Mouse (Mus musculus) neural tube, embryonic 10.5 days (tissue): Measurements from ENCODE around the gene Ghitm.
"Not testable (repeated sequence)": the region's sequence is repeated elsewhere in the genome, so short reads cannot be mapped to it uniquely, and the experiment has no call there.

Source experiments
- DNase-seq: peaks from one replicate; pipeline ENCODE4 v3.0.0-alpha.2; 2017; ENCODE audit warnings: low spot score; ENCODE audit errors: extremely low spot score

Ghitm gene

DNA sequence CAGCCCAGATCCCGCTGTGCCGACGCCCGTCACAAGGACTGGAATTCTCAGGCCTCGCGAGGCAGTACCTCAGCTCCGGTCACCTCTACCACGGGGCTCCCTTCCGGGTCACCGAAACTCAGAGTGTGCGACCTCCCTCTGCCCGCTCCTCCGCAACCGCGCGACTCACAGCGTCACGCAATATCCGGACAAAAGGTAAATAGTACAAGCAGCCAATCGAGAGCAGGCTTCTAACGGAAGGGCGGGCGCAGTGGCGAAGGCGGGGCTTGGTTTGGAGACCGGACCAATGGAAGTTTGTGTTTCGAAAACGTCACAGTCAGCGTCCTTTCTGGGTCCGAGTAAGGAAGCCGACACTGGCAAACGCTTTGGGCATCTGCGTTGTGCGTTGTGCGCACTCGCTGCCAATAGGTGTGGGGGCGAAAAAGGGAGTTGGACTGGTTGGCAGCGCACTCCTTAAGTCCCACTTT, at the start of gene Ghitm:
Gene Ghitm, minus strand, starts transcription at position 146 of the 467 bp plus-strand sequence.
- peak; percentile 93 for DNase-seq

- no peak for DNase-seq
Measured at GRCm38 (mm10) chr14:37184871-37185270, 49.8 kb upstream of the Ghitm start.

GRCm38 (mm10) chr14:37174484-37174883, 39.4 kb upstream of the Ghitm start:
- DNase-seq, result no peak

- no peak for DNase-seq
Measured at GRCm38 (mm10) chr14:37165266-37165926, 30.3 kb upstream of the Ghitm start.

DNA sequence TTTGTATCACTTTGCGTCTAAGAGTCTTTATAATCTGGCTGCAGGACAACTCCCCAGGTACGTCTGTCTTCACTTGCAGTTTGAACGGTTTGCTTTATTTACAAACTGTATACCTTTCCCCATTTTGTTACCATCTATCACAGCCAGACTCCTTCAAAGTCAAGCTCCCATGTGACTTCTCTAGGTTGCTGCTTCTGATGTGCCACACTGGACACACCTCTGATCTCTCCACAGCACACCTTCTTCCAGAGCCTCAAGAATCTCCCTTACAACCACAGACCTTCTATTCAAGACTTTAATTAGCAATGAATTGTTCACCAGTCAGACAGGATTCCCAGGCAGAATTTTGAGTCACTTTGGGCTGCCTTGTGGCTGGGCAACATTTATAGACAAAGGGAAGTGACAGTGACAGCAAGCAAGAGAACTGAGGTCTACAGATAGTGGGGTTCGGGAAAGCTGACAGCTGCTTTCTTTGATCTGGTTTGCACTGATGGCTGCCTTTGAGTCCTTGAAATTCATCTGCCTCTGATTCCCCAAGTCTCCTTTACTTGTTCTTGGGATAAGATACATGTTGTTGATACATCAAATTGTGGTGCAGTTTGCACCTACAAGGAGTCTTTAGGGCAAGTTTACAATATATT, 29.4 kb upstream of the Ghitm start:
- DNase-seq, result no peak

DNA sequence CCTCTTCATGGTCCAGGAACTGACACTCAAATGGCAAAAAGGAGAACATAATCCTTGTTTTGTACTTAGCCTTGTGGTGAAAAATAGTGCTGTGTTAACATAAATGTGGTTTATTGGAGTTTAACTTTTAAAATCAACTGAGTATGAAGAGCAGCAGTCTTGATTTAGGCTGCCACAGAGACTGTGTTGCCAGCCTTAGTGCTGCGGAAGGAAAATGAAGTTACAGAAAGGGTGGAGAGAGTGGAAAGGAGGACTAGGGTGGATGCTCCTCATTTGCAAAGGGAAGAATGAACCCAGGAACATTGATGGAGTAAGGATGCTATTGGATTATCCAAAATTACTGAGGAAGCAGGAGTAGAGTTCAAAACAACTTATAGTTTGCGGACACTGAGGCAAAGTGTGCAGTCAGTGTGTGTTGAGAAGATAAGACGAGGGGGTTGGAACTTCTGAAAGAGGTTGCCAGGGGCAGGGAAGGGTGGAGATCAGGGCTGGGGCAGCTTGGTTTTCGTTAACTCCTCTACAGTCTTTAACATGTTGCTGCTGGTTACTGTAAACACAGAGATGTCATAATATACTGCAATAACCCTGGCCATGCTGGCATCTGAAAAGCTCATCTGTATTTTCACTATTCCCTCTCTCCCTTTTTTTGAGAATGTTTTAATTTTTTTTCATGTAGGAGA, 28.3 kb upstream of the Ghitm start:
- DNase-seq, result no peak

DNA sequence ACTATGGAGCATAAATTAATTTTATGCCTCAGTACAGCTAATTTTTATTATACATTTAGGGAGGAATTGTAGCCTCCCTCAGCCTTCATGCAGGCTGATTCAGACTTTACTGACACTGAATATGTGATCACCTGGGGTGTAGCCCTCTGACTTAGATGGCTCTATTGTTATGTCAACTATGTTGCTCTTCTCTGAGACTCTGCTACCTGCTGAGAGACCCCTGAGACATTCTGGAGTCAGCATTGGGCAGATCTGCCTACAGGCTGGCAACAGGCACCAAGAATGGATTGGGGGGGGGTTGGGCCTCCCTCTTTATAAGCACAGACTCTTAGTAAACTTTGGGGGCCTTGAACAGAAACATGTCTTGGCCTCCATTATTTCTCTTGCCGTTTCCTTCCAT, 19.3 kb upstream of the Ghitm start:
- DNase-seq, result no peak

DNA sequence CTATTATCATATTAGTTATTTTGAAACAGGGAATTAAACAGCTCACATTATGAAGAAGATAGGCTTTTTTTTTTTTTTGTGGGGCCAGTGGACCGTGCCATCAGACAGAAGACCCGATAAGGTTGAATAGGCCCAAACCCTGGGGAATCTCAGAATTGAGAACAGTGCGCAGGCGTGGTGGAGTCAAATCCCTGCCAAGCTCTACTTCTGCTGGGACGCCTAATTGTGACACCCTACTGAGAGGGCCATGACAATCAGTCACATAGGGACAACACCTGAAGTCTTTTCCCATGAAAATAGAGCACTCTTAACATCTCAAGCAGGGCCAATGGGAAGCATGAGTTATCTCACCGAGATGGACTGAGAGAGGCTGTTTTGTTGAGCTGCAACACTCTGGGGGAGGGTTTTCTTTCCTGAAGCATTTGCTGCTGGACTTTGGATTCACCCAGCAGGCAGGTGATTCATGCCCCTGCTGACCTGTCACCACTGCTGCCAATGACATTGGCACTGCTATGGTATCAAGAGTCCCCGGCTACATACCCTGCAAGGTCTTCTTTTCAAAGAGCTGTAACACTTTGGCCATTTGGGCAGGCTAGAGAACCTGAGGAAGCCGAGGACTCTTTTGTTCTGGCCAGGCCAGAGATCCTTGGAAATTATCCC, 4.1 kb upstream of the Ghitm start:
- DNase-seq, result no peak

- DNase-seq, result not testable (repeated sequence)
Measured at GRCm38 (mm10) chr14:37137596-37137995, 2.5 kb upstream of the Ghitm start.

- no peak for DNase-seq
Measured at GRCm38 (mm10) chr14:37136110-37136509, 1.0 kb upstream of the Ghitm start.

DNA sequence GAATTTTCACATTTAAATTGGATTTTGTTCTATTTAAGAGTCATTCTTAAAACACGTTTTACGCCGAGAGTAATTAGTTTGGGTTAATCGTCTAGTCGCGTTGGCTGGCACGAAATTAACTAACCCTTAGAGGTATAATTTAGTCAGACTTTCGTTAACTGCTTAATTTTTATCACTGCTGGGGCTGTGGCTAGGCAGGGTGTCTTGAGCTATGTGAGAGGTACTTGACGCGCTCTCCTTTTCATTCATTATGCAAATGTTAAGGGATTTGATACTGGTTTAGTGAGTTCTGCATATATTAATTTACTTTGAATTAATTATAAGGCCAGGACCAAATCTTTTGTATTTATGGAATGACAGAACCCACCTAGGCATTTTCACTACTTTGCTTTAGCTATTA, 599 bp upstream of the Ghitm start:
- no peak for DNase-seq

DNA sequence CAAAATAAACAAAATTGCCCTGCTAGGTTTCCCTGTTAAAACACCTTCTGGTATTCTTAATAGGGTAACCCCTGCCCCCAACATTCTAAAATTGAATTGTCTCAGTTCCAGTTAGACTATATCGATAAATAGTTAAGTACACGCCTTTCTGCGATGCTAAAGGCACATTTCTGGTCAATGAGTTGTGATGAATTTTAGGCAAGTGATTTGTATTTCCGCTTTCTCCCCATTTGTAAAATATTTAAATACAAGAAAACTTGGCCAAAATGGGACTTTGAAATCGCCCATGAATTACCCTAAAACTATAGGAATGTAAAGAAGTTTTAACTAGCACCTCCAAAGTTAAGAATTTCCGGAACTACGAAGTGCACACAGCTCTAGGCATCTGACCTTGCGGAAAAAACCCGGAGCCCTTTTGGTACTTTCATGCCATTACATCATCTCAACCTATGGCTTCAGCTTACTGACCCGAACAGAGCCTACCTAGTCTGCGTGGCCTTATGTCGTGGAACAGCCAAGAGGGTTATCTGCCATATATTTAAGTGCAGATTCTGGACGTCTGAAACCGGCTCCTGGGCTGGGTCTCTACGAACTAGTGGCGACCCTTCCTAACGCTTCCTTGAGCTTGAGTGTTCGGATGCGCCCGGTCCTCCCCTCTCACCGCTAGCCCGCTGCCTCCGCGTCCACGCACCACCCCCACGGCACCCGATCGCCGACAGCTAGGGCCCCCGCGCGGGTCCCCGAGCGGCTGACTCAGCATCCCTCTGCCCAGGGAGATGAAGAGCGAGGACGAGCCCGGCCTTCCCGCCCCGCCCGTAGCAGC, 557 bp downstream of the Ghitm start:
- DNase-seq, result no peak

- no peak for DNase-seq
Measured at GRCm38 (mm10) chr14:37127652-37128051, 7.4 kb downstream of the Ghitm start.

DNA sequence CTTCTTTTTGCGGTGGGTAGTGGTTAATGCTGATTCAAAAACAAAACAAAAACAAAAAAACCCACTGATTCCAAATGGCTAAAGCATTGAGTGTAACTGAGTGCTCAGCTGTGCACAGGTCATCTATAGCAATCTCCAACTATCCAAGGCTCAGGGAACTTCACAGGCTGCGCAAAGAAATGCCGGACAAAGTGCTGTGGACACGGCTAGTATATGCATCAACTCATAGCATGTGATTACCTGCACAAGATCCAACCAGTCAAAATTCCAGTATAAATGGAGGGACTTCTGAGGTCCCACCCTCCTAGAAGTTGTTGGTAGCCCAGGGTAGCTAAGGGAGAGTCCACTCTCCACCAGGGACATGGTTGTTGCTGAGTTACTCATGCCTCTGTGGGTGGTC, 15.8 kb downstream of the Ghitm start:
- DNase-seq, result no peak

GRCm38 (mm10) chr14:37113922-37114321, 21.1 kb downstream of the Ghitm start, which contains the start of gene 2610528A11Rik:
Gene 2610528A11Rik, minus strand, starts transcription at chr14:37114022.
- no peak for DNase-seq

DNA sequence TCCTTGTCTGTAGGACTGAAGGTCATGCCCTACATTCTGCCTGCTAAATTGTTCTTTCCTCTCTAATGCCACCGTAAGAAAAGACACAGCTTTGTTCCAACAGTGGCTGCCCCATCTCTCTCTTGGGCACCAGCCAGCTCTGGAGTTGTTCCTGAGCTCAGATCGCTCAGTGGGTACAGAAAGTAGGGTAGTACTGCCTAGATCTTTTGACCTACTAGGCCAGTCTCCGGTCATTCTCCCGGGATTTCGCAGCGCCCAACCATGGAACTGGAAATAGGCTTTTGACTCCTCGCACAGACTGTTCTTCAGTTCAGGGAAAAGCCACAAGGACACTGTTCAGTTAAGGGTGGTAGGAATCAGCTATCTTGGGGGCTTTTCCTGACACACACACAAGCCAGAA, 22.1 kb downstream of the Ghitm start:
- DNase-seq, result no peak

DNA sequence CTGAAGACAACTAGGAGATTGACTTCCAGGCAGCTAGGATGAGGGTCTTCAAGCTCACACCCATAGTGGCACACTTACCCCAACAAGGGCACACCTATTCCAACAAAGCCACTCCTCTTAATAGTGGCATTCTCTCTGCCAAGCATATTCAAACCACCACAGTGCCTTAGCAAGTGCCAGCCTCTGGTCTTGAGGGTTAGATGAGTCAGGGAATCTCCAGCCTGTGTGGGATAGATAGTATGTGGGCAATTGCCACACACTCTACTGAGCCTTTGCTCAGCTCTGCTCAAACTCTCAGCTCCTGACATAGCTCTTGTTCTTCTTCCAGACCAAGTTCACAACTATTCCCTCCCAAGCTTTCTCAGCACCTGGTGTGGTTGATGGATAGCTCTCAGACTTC, 23.7 kb downstream of the Ghitm start:
- no peak for DNase-seq

DNA sequence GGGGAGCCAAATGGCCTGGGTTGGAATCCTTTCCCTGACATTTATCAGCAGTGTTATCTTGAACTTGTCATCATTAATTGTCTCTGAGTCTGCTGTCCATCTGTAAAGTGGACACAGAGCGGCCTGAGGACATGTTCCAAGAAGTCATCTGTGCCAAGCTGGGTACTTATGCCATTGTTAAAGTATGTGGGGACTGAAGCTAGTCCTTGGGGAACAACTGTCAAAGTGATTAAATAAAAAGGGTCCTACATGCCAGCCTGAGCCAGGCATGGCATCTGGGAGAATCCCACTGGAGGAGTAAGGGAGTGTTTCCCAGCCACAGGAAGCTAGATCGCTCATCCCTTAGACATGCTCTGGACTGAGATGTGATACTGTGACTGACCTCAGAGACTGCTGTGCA, 24.6 kb downstream of the Ghitm start:
- no peak for DNase-seq

GRCm38 (mm10) chr14:37109975-37110374, 25.1 kb downstream of the Ghitm start:
- no peak for DNase-seq

- DNase-seq, result no peak
Measured at GRCm38 (mm10) chr14:37109460-37109859, 25.6 kb downstream of the Ghitm start.

DNA sequence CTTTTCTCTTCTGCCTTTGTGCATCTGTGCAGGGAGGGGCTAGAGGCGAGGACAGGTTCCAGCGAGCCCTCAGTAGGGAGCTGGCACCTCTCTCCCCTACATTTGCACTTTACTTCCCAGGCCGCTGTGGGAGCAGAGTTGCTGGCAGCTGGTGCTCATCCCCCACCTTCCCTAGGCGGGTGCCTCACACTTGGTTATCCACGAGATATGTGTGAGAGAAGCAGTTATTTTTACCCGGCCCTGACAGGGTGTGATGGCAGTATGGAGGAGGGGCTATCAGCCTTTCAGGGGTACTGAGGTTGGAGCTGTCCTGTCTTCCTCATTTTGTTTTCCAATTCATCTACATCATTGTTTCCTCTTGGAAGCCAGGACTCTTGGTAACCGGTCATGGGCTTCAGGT, 29.2 kb downstream of the Ghitm start:
- DNase-seq, result no peak
